Mouse (Mus musculus) ovary, adult 18-20 months (tissue): ENCODE results near the gene Klhl42.

Experiments
- DNase-seq: peaks from one replicate; pipeline ENCODE4 v3.0.0; 2022; ENCODE audit warnings: low spot score, mixed read lengths

Klhl42 gene

DNA sequence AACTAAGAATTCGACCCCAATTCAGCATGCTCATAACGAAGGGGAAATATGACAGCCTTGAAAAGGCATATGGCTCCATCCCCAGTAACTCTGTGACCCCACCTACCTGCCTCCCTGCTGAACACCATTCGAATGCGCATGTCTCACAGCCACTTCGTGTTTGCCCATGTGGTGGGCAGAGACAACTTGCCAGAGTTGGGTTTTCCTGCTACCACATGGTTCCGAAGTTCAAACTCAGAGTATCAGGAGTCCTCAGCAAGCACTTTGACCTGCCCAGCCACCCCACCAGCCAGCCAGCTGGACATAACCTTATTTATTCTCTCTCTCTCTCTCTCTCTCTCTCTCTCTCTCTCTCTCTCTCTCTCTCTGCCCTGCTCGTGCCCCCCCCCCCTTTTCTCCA lies 3.4 kb upstream of the Klhl42 start:
- no peak for DNase-seq

DNA sequence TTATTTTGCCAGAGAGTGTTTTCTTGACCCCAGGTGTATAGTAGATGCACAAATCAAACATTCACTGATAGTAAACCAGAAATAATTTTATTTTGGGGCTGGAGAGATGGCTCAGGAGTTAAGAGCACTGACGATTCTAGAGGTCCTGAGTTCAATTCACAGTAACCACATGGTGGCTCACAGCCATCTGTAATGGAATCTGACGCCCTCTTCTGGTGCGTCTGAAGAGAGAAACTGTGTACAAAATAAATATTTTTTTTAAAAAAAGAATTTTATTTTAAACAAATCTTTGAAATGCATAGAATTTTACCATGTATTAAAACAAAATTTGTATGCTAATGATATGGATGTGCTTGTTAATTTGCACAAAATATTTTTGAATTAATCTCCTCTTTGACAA lies 2.7 kb upstream of the Klhl42 start:
- no peak for DNase-seq

DNA sequence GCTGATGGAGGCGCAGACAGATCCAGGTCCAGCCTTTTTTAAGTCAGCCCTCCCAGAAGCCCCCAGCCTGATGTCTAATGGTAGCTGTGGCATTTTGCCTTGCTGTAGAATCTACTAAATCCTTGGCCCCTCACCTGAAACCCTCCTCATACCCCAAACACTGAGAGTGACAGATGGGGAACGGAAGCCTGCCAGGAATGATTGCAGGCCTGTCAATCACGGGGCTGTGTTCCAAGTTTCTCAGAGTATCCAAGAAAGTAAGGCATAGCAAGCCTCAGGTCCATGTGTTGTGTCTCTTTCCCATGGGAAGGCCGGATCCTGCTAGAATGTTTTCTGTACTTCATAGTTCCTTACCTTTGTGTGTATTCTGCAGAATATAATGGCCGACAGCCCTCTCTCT lies 988 bp upstream of the Klhl42 start:
- no peak for DNase-seq

DNA sequence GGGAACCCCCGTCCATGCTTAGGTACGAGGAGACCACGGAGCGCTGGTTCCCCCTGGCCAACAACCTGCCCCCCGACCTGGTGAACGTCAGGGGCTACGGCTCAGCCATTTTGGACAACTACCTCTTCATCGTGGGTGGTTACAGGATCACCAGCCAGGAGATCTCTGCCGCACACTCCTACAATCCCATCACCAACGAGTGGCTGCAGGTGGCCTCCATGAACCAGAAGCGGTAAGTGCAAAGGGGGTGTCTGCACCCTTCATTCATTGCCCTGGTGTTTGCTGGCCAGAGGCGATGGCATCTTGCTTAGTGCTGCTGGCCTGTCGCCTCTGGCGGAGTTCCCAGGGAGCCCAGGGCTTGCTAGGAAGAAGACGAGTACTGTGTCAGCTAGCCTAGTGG lies 957 bp downstream of the Klhl42 start:
- DNase-seq: no peak

DNA sequence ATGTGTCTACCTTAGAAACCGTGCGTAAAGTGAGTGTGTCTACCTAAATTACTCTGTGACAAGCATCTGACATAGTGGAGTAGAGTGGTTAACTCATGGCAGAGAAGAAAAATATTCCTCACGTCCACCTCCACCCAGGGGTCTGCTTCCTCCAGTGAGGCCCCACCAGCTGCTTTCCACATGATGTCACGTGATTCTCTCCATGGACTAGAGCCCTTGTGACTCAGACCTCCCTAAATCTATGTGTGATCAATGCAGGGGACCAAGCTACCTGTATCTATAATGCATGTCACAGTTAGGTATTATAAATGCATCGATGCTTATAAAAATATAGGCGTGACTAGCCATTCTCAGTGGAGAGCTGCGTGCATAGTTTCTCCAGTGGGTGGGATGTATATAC lies 3.6 kb downstream of the Klhl42 start:
- no peak for DNase-seq

DNA sequence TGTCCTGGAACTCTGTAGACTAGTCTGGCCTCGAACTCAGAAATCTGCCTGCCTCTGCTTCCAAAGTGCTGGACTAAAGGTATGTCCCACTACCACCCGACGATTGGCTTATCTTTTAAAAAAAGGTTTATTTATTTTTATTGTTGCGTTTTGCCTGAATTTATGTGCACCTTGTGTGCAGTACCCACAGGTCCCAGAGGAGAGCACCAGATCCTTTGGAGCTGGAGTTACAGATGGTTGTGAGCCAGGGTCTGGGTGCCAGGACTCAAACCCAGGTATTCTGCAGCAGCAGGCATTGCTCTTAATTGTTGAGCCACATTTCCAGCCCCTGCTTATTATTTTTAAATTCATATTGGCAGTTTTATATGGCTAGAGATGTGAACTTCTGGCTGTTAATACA lies 4.9 kb downstream of the Klhl42 start:
- DNase-seq: no peak

DNA sequence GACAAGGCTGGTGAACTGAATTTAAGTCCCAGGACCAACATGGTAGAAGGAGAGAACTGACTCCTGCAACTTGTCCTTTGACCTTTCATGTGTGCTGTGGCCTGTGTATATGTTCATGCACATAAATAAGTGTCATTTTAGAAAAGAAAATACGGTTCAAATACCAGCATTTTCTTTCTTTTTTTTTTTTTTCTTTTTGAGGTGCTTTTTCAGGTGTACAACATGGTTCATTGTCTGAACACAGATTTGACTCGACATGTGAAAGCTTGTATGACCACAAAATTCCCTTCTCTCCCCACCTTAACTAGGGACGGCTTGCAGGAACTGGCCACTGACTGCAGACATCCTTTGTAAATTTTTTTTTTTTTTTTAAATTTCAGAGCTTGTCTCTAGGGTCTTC lies 5.8 kb downstream of the Klhl42 start:
- DNase-seq: no peak

DNA sequence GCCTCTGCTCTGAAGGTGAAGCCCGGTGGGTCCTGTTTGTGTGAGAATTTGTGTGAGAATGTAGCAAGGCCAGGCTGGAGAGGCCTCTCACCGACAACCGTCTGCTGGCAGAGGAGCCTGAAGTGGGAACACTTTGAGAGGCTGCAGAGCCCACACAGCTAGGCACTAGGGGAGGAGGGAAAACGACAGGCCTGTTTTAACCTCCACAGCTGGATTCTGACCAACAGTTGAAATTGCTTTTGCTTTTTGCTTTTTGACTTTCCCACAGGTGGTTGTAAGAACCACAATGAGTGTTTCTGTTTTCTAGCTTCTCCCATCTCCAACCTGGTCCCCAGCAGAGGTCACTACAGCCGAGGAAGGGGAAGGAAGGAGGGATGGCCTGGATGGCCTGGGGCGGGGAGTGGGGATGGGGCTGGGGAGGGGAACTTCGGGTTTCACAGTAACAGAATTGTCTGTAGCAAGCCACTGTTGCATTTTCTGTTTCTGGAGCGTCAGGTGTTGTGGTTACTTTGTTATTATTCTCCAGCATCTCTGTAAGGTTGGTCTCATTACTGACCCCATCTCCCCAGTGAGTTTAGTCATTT lies 6.3 kb downstream of the Klhl42 start:
- no peak for DNase-seq

DNA sequence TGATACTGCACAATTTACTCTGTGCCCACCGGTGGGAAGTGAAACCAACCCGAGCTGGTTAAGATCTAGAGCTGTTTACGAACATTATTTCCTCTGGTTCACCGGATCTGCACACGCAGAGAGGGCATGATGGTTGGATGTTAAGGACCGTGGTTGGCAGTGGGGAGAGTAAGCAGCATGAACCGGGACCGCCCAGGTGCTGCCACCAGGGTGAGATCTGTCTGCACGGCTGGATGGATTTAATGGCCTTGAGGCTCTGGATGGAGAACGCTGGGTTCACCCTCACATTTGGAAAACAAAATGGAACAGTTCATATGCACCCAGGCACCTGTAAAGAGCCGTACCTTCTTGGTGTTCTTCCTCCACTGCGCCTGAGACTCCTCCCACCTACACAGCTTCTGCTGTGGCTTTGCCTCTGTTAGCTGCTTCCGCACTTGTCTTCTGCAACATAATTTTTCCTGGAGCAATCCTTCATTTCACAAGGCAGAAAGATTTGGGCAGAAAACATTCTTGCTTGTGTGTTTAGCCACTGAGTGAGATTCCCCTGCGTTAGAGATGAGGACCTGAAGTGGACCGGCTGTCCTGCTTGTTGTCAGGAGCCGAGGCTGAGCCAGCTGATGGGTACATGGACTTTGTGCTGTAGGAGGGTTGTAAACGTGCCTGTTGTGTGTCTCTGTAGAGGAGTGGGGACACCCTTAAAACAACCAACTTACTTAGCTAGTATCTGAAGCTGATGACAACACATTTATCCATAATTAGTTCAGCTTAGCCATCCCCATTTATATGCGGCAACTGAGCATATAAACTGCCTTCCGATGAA lies 8.5 kb downstream of the Klhl42 start:
- DNase-seq: no peak

DNA sequence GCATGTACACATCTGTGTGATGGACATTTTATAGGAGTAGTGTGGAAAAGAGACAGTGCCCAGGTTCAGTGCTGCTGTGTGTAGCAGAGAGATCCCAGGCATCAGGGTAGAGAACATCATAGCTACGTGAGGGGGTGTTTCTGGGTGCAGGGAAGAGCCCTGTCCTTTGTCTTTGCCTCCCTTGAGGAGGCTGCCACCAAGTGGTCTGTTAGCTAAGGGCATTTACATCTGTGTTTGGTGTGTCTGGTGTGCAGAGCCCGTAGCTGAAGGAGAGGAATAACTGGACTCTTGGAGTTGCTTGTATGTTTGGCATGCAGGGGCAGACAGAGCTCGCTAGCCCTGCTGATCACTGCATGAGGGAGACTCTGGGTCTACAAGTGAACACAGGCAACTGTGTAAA lies 11.1 kb downstream of the Klhl42 start:
- no peak for DNase-seq

DNA sequence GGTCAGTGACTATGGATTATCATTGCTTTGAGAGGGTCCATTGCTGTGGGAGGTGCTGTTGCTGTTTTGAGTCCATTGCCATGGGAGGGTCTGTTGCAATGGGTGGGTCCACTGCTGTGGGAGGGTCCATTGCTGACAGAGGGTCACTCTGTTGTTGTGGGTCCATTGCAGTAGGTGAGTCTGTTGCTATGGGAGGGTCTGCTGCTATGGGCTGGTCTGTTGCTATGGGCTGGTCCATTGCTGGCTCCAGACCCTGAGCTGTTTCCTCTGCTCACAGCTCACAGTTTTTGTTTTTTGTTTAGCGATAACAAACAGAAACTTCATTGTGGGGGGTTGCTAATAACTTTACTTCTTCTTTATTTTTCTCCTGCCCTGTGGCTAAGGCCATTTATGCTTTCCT lies 14.3 kb downstream of the Klhl42 start:
- no peak for DNase-seq

DNA sequence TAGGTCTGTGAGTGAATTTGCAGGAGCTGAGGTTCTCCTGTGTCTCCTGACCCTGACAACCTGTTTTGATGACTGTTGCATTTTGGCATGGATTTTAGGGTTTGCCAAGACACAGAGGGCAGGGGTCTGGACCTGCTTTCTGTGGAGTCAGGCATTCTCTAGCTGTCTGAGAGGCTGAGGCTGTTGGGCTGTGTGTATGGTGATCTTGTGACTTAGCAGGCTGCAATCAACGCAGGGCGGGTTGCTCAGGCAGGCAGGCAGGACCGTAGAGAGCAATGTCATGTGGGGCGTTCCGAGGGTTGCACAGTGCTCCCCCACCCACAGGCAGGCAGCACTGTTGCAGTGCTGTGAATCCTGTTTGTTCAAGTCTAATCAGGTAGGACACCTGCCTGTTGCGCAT lies 15.5 kb downstream of the Klhl42 start:
- no peak for DNase-seq

DNA sequence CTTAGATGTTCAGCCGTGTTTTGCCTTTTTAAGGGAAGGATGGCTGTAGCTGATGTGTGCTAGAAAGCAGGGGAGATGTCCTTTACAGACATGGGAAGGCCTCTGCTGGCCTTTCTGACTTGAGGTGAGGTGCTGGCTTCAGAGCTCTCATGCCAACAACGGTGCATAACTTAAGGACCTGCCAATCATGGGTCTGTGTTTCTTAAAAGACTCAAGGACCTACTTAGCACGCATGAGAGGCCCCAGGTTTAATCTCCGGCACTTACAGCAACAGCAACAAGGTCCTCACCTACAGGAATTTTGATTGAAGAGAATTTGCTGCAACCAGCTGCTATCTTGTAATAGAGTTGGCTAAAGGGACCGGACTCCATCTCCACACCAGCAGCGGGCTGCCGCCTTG lies 18.1 kb downstream of the Klhl42 start:
- DNase-seq: no peak

DNA sequence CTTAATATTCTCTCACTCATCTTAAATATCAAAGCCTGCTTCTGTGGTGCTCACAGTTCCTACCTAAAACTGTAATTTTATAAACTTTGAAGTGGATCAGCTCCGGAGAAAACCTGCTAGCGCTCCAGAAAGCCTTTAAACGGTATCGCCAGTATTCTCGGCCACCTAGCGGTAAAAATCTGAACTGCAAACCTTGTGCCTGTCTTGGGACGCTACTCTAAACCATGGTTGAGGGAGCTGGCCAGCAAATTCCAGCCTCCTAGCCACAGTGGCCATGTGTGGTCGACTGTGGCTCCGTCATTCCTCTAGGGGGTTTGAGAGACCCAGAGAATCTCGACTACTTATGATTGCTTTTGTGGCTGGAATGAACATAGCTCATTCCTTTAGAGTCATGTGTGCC lies 25.4 kb downstream of the Klhl42 start:
- peak; percentile 37 for DNase-seq

DNA sequence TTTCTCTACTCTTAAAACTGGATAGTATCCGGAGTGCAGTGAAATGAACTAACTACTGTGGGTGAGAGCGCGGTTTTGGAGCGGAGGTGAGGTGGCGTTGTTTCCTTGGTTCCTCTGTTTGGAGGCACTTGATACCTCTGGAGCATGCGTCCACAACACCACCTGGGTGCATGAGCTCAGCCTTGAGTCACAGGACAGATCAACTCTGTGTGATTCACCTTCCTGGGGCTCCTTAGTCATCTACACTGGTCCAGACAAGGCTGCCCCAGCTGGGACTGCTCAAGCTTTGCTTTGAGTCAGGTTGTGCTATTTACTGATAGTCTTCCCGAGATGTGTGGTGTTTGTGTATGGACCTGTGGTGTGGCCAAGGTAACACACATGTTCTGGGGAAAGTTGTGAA lies 26.6 kb downstream of the Klhl42 start:
- DNase-seq: no peak

DNA sequence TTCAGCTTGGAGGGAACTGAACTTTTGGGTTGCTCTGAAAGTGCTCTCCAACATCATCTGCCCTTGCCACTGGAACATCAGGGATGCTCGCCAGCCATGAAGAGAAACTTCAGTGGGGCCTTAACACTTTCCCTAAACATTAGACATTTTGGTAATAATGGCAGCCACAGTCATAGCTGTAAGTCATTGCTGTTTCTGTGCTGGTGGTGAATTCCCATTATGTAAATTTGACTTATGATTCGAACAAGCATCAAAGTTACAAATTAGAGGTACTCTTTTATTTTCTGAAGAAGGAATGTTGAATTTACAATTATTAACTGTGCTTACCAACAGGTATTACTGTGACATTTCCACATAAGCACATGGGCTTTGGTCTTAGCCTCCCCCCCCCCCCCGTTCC lies 27.0 kb downstream of the Klhl42 start:
- no peak for DNase-seq

DNA sequence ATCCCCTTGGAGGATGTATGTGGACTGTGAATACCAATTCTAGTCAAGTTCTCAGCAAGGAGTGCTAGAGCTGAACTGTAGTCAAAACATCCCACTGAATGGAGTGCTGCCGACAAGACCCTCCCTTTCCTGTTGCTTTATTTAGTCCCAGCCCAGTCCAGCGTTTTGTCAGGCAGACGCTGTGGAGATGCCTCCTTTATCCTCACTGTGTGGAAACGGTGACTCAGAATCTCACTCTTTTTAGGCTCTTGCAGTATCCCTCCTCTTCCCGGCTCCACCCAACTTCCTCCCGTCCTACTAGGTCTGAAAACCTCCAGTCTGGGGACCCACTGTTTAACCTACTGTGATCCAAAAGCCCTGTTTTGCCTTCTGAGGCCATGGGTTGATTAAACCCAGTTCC lies 30.1 kb downstream of the Klhl42 start:
- DNase-seq: no peak

DNA sequence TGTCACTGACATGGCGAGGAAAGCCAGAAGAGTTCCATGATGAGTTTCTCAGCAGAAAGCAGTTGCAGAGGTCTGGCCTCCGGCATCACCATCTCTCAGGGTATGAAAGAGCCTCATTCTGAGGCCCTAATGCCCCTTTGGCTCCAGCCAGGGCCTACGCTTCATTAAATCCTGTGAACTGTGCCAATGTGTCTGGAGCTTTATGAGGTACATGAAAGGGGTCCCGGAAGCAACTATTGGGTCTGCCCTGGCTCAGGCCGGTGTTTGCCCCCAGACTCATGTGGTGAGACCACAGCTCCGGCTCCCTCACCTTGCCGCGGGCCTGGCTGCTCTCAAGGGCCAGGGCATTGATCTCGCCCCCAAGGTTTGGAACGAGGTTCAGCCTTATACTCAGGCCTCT lies 36.1 kb downstream of the Klhl42 start:
- no peak for DNase-seq

DNA sequence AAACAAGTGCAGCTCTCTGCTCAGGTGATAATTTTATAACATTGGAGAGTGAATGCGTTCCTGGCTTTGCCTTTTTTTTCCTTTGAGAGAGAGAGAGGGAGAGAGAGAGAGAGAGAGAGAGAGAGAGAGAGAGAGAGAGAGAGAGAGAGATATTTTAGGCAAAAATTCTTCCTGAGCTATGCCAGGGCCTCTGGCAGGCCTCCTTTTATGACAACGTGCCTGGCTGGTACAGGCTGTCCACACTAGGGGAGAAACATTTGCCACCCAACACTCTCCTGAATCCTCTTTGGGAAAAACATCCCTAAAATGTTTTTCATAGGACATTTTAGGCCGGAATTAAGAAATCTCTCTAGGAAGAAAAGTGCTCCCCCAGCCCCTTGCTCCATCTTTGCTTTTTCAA lies 47.1 kb downstream of the Klhl42 start:
- DNase-seq: no peak

DNA sequence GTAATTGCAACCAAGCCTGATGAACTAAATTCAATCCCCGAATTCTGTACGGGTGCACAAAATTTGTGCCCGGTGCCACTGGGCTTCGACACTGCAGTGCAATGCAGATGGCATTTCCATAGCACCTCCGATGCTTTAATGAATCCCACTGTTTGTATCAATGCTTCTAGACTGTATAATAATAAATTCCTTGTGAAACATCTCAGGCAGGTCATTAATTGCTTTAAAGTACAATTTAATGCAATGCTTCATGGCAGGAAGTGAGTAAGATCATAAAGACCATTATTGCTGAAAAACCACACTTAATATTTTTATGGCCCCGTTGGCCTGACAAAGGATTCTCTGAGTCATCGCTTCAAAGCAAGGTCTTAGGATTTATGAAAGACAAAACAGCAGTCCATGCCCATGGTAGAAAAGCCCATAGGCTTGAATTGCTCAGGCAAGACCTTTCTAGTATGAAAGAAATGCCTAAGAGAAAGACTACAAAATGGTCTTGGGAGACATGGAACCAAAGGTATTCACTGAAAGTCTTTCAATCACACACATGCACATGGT lies 49.5 kb downstream of the Klhl42 start:
- no peak for DNase-seq

DNA sequence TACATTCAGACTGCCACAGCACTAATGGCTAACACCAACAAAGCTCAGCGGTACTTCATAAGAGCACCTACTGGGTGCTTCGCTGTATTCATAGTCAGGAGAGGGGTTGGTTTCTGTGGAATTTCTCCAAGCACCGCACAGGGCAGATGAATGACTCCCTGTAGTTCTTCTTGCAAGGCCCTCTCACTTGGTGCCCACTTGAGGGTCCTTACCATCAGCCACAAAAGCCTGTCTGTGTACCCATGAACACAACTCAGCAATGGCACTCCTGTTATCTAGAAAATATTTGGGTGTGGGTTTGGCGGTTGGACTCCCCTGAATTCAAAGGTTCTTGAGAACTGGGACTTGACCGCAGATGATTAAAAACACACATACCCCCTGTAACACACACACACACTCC lies 53.5 kb downstream of the Klhl42 start:
- no peak for DNase-seq

DNA sequence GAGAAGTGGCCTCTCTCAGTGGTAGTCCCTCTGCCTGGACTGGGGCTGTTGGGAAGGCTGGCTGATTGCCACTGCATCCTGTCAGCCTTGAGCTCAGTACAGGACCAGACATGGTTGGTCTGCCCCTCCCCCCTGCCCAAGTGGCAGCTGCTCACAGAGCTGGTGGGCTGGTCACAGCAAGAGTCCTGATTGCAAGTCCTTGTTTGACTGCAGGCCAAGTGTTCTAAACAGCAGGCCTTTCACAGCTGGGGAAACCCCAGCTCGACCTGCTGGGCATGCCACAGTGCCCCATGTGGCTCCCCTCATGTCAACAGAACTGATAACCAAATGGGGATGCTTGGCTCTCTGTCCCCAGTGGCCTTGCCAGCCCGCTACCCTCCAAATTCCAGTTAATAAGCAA lies 54.1 kb downstream of the Klhl42 start:
- DNase-seq: peak; percentile 81

DNA sequence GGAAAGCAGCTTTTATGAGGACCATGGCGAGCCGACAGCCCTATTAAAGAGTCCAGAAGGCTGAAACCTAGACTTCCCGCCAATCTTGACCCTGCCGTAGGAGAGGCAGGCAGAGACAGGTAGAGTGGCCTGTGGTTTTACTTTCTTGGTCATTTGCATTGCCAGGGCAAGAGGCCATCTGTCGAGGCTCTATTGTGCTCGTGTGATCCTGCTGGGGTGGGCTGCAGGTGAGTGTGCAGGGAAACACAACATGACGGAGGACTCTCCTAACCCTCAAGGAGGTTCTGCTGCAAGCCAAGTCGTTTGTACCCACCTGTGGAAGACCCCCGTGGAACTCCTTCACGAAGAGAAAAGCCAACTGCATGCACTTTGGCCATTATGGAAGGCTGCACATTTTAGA lies 54.6 kb downstream of the Klhl42 start:
- DNase-seq: no peak

DNA sequence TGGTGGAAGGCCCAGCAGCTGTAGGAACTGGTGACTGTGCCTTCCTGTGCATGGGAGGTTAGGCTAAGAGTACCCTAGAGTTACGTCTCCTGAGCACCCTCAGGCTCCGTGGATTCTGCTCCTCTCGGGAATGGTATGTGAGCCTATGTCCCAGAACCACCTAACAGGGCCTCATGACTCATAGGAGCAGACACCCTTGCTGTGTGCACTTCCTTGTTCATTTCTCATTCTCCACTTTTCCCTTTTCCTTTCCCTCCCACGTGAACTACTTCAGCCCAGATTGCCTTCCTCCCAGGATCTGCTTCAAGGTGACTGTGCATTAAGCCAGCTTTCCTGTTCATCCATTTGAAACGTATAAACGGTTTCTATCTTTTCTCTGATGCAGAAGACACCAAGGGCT lies 59.9 kb downstream of the Klhl42 start:
- DNase-seq: no peak
